Mouse (Mus musculus): ENCODE data around the gene Hbs1l. TPM values are rescaled to one million over a fixed set of nuclear protein-coding genes. Genes with fewer than 3 reads are reported as not detected.

Hbs1l gene
- polyA plus RNA-seq, 1 experiment: 27.3 TPM

- no peak overlapping the region for H3K4me3 ChIP-seq (ENCODE audit: insufficient read depth, low read depth, low read length)
- H3K27ac ChIP-seq (replicated peaks; ENCODE audit: low read depth, low read length): no peak overlapping the region
- no peaks in the 10 kb centered on the region for H3K4me1 ChIP-seq (ENCODE audit: control insufficient read depth, insufficient read depth, insufficient read length, low read length)
Observed at GRCm38 (mm10) chr10:21363297-21363696, 67.5 kb downstream of the Hbs1l start.

- Histone ChIP-seq H3K27ac (replicated peaks; ENCODE audit: low read depth, low read length) (no peak overlapping the region), H3K4me1 (ENCODE audit: control insufficient read depth, insufficient read depth, insufficient read length, low read length) (no peaks in the 10 kb centered on the region)
Observed at GRCm38 (mm10) chr10:21364946-21365345, 69.2 kb downstream of the Hbs1l start.

GRCm38 (mm10) chr10:21365897-21366296 is 70.1 kb downstream of the Hbs1l start:
- no peak overlapping the region for H3K4me3 ChIP-seq (ENCODE audit: insufficient read depth, low read depth, low read length)
- H3K27ac ChIP-seq (replicated peaks; ENCODE audit: low read depth, low read length): no peak overlapping the region
- no peaks in the 10 kb centered on the region for H3K4me1 ChIP-seq (ENCODE audit: control insufficient read depth, insufficient read depth, insufficient read length, low read length)

More at GRCm38 (mm10) chr10:21364946-21365345, 69.2 kb downstream of the Hbs1l start:
- H3K4me3 ChIP-seq (ENCODE audit: insufficient read depth, low read depth, low read length): no peak overlapping the region

- Histone ChIP-seq H3K4me3 (ENCODE audit: insufficient read depth, low read depth, low read length) (no peak overlapping the region), H3K4me1 (ENCODE audit: control insufficient read depth, insufficient read depth, insufficient read length, low read length) (no peaks in the 10 kb centered on the region), H3K27ac (replicated peaks; ENCODE audit: low read depth, low read length) (no peak overlapping the region)
Observed at GRCm38 (mm10) chr10:21366471-21366870, 70.7 kb downstream of the Hbs1l start.

GRCm38 (mm10) chr10:21367481-21367880 is 71.7 kb downstream of the Hbs1l start:
- Histone ChIP-seq H3K4me3 (ENCODE audit: insufficient read depth, low read depth, low read length) (no peak overlapping the region), H3K27ac (replicated peaks; ENCODE audit: low read depth, low read length) (no peak overlapping the region), H3K4me1 (ENCODE audit: control insufficient read depth, insufficient read depth, insufficient read length, low read length) (no peaks in the 10 kb centered on the region)

GRCm38 (mm10) chr10:21369586-21369985 is 73.8 kb downstream of the Hbs1l start:
- no peak overlapping the region for H3K27ac ChIP-seq (replicated peaks; ENCODE audit: low read depth, low read length)
- no peak overlapping the region for H3K4me3 ChIP-seq (ENCODE audit: insufficient read depth, low read depth, low read length)
- no peaks in the 10 kb centered on the region for H3K4me1 ChIP-seq (ENCODE audit: control insufficient read depth, insufficient read depth, insufficient read length, low read length)

- Histone ChIP-seq H3K4me3 (ENCODE audit: insufficient read depth, low read depth, low read length) (no peak overlapping the region), H3K27ac (replicated peaks; ENCODE audit: low read depth, low read length) (no peak overlapping the region), H3K4me1 (ENCODE audit: control insufficient read depth, insufficient read depth, insufficient read length, low read length) (no peaks in the 10 kb centered on the region)
Observed at GRCm38 (mm10) chr10:21372271-21372670, 76.5 kb downstream of the Hbs1l start.

GRCm38 (mm10) chr10:21376682-21377473 is 81.1 kb downstream of the Hbs1l start, which contains the start of gene Aldh8a1:
Gene Aldh8a1, plus strand, starts transcription at chr10:21377291.
- no peak within 1 kb of the TSS for H3K27ac ChIP-seq (replicated peaks; ENCODE audit: low read depth, low read length)

GRCm38 (mm10) chr10:21378196-21378944 is 82.6 kb downstream of the Hbs1l start:
- H3K4me1 ChIP-seq (ENCODE audit: control insufficient read depth, insufficient read depth, insufficient read length, low read length): no peaks in the 10 kb centered on the region
- no peak overlapping the region for H3K27ac ChIP-seq (replicated peaks; ENCODE audit: low read depth, low read length)
- H3K4me3 ChIP-seq (ENCODE audit: insufficient read depth, low read depth, low read length): no peak overlapping the region

More at GRCm38 (mm10) chr10:21376682-21377473, 81.1 kb downstream of the Hbs1l start, which contains the start of gene Aldh8a1:
- Histone ChIP-seq H3K4me3 (ENCODE audit: insufficient read depth, low read depth, low read length) (no peak within 1 kb of the TSS), H3K4me1 (ENCODE audit: control insufficient read depth, insufficient read depth, insufficient read length, low read length) (no peaks in the 10 kb centered on the region)

GRCm38 (mm10) chr10:21382914-21383313 is 87.1 kb downstream of the Hbs1l start:
- H3K4me1 ChIP-seq (ENCODE audit: control insufficient read depth, insufficient read depth, insufficient read length, low read length): no peaks in the 10 kb centered on the region
- no peak overlapping the region for H3K4me3 ChIP-seq (ENCODE audit: insufficient read depth, low read depth, low read length)
- no peak overlapping the region for H3K27ac ChIP-seq (replicated peaks; ENCODE audit: low read depth, low read length)

GRCm38 (mm10) chr10:21385111-21385663 is 89.4 kb downstream of the Hbs1l start:
- Histone ChIP-seq H3K27ac (replicated peaks; ENCODE audit: low read depth, low read length) (no peak overlapping the region), H3K4me1 (ENCODE audit: control insufficient read depth, insufficient read depth, insufficient read length, low read length) (no peaks in the 10 kb centered on the region), H3K4me3 (ENCODE audit: insufficient read depth, low read depth, low read length) (no peak overlapping the region)

- H3K27ac ChIP-seq (replicated peaks; ENCODE audit: low read depth, low read length): no peak overlapping the region
- H3K4me3 ChIP-seq (ENCODE audit: insufficient read depth, low read depth, low read length): no peak overlapping the region
- H3K4me1 ChIP-seq (ENCODE audit: control insufficient read depth, insufficient read depth, insufficient read length, low read length): no peaks in the 10 kb centered on the region
Observed at GRCm38 (mm10) chr10:21389075-21389474, 93.3 kb downstream of the Hbs1l start.

- Histone ChIP-seq H3K4me1 (ENCODE audit: control insufficient read depth, insufficient read depth, insufficient read length, low read length) (no peaks in the 10 kb centered on the region), H3K4me3 (ENCODE audit: insufficient read depth, low read depth, low read length) (no peak overlapping the region), H3K27ac (replicated peaks; ENCODE audit: low read depth, low read length) (no peak overlapping the region)
Observed at GRCm38 (mm10) chr10:21390440-21390839, 94.7 kb downstream of the Hbs1l start.

- Histone ChIP-seq H3K4me1 (ENCODE audit: control insufficient read depth, insufficient read depth, insufficient read length, low read length) (no peaks in the 10 kb centered on the region), H3K4me3 (ENCODE audit: insufficient read depth, low read depth, low read length) (no peak overlapping the region), H3K27ac (replicated peaks; ENCODE audit: low read depth, low read length) (no peak overlapping the region)
Observed at GRCm38 (mm10) chr10:21391286-21391685, 95.5 kb downstream of the Hbs1l start.

GRCm38 (mm10) chr10:21393390-21393789 is 97.6 kb downstream of the Hbs1l start:
- H3K4me3 ChIP-seq (ENCODE audit: insufficient read depth, low read depth, low read length): no peak overlapping the region
- H3K27ac ChIP-seq (replicated peaks; ENCODE audit: low read depth, low read length): no peak overlapping the region
- no peaks in the 10 kb centered on the region for H3K4me1 ChIP-seq (ENCODE audit: control insufficient read depth, insufficient read depth, insufficient read length, low read length)

Data from brown adipose tissue, adult 24 weeks (tissue).